Mouse (Mus musculus): ENCODE data around the gene Luzp1. TPM values are rescaled to one million over a fixed set of nuclear protein-coding genes. Genes with fewer than 3 reads are reported as not detected.

Gene Luzp1
- polyA plus RNA-seq (2015; fragmentation: Nextera tagmentation; extraction: Ambion mirVana), result 40.7 and 43.6 TPM in 2 replicates

DNA sequence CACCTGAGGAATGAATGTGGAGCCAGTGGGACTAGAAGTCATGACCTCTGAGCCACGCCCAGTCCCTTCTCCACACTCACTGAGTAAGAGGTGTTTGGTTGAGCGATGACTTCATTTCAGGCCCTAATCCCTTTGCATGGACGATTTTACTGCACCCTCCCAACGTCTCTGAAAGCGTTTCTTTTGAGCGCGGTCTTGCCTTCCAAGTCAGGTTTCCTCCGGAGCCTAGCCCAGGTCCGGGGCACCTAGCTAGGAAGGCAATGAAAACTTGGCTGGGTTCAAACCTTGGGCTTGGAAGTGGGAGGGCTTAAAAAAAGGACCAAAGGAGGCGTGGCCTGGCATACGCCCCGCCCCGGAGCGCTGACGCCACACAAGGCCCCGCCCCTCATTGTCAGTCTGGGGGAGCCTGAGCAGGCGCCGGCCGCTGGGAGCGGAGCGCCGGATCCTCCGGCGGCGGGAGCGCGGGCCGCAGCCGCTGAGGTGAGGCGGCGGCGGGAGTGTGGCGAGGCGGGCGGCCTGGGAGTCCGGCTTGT lies at the start of gene Luzp1:
TSS of gene Luzp1 (plus strand) at position 391 of the 533 bp plus-strand sequence.

DNA sequence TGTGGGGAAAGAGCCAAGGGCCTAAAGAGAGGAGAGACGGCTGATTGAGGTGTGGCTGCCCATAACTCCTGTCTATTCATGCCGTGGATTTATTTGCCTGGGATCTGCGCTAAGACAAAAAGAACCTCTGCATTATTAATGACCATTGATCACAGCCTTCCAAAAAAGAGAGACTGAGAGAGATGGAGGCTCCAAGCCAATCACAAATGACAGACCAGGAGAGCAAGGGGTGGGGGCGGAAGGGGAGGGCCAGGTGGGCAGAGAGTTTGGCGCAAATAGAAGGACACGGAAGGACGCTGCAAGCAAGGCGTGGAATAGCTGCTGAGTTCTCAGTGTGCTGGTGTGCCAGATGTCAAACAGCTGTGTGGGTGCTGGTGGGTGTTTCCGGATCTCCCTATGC lies 46.3 kb upstream of the Luzp1 start, which contains the start of gene Htr1d:
TSS of gene Htr1d (plus strand) at position 301 of the 400 bp plus-strand sequence.

DNA sequence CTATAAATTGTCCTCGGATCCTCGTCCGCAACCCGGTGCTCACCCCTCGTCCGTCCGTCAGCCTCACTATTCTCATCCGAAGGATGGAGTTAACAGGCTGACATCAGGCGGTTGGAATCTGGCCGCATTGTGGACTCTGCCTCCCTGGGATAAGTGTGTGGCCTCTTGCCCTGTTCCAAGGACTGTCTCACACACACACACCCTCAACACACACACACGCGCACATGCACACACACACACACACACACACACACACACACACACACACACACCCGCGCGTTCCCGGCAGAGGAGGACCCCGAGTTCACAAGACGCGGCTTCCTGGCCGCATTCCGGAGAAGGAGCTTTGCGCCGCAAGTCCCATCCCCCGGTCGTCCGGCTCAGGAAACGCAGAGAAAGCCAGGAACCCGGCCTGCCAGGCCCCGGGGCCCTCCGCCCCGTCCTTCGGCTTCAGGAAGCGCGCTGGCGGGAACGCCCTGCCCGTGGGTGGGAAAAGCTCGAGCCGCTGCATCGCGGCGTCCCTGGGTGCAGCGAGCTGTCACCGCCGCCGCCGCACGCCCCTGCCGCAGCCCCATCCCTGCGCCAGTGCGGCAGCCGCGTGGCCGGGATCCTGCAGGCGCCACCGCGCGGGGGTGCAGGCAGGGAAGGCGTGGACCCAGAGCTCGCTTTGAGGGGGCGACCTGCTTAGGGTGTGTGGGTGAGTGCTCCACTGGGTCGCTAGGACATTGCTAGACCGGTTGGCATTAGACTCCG lies 7.3 kb upstream of the Luzp1 start, which contains the start of gene 6030445D17Rik:
TSS of gene 6030445D17Rik (plus strand) at position 165 of the 753 bp plus-strand sequence.

DNA sequence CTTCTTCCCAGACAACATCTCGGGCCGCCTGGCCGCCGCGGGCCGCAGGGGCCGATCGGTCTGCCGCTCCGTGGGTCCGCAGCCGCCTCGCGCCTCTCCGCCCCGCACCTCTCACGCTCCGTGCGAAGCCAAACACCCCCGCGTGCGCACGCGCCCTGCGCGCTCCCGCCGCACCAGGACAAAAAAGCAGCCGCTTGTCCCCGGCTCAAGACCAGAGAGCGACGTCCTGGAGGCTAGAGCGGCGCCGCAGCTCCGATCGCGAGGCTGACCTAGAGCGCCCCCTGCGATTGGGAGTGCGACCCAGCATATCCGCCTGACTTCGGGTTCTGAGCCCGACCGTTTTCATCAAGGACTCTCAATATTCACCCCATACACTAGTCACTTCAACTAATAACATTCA lies 133.0 kb downstream of the Luzp1 start, which contains the start of gene Kdm1a:
TSS of gene Kdm1a (minus strand) at position 156 of the 400 bp plus-strand sequence.

Other genes starting within 250 kb of the Luzp1 start
- 127 and 138 TPM in 2 replicates for gene Tcea3, start 222.0 kb upstream of the Luzp1 start, polyA plus RNA-seq (2015; fragmentation: Nextera tagmentation; extraction: Ambion mirVana)
- gene Zfp46, start 185.1 kb upstream of the Luzp1 start, polyA plus RNA-seq (2015; fragmentation: Nextera tagmentation; extraction: Ambion mirVana), result 15.4 and 16.7 TPM in 2 replicates
- gene Hnrnpr, start 158.8 kb upstream of the Luzp1 start, polyA plus RNA-seq (2015; fragmentation: Nextera tagmentation; extraction: Ambion mirVana), result 58.3 and 61.0 TPM in 2 replicates
- not detected in 2 replicates for gene Htr1d, start 46.2 kb upstream of the Luzp1 start, polyA plus RNA-seq (2015; fragmentation: Nextera tagmentation; extraction: Ambion mirVana)
- gene 6030445D17Rik, start 7.5 kb upstream of the Luzp1 start, polyA plus RNA-seq (2015; fragmentation: Nextera tagmentation; extraction: Ambion mirVana), result 0.51 and 0.67 TPM in 2 replicates
- gene Kdm1a, start 133.0 kb downstream of the Luzp1 start, polyA plus RNA-seq (2015; fragmentation: Nextera tagmentation; extraction: Ambion mirVana), result 15.1 and 15.7 TPM in 2 replicates
- gene Tex46, start 140.7 kb downstream of the Luzp1 start, polyA plus RNA-seq (2015; fragmentation: Nextera tagmentation; extraction: Ambion mirVana), result not detected in 2 replicates
- gene Lactbl1, start 152.9 kb downstream of the Luzp1 start, polyA plus RNA-seq (2015; fragmentation: Nextera tagmentation; extraction: Ambion mirVana), result not detected in 2 replicates